Mouse (Mus musculus) induced T-regulatory cell, adult 2 months (primary cell): ENCODE measurements at regions not wholly inside any gene's neighbourhood (a gene's known extent, or its start where the extent isn't known, plus 50 kb on each side); places are given as distances from the start of the nearest gene placed in this dataset.

Source experiments
- DNase-seq: peaks from one replicate; pipeline ENCODE4 v3.0.0-alpha.2; 2012; ENCODE audit warnings: low read depth

DNA sequence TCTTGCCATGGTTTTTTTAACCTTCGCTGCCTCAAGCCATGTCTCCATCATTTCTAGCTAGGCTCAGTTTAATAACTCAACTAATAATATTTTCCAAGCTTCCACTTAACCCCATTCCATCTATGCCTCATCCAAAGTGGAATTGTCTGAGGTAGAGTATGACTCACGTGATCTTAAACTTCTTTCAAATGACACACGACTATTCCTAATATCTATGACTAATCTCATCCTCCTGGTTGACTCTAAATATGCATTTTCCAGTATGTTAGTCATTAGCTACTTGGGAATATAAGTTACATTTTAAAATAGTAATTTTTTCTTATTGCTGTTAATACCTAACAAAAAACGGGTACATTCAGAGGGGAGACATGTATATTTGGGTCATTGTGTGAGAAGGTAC lies 524.8 kb upstream of the Pappa start:
- DNase-seq, result no peak

DNA sequence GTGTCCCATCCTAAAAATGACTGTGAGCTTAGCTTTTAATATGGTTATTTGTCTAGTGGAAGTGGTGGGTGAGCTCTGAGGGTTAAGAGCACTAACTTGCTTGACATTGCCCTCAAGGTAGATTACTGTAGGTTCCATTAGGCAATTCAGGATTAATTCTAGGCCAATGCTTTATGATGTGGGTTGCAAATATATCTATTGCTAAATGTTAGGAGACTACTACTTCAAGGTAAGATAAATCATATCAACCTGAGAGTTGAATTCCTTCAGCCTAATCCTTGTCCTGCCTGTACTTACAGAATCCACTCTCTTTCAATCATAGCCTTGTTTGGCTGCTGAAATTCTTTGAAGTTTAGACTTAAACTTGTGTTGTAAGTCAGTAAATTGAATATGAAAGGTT lies 501.2 kb upstream of the Pappa start:
- no peak for DNase-seq

DNA sequence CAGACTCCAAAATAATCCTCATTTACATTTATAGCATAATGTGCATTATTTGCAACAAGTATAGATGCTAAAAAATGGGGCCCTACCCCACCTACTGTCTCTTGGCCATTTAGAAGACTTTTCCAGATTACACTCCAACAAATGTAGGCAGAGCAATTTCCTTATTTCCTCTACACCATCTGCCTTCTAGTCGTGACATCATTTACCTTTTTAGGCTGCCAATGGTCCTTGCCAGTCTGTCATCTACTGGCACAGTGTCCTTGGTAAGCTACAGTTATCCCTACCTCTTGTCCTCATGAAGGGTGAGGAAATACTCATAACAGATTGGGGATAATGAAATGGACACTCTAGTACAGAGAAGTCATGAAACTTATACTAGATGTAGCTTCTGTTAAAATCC lies 491.8 kb upstream of the Pappa start:
- DNase-seq, result no peak

DNA sequence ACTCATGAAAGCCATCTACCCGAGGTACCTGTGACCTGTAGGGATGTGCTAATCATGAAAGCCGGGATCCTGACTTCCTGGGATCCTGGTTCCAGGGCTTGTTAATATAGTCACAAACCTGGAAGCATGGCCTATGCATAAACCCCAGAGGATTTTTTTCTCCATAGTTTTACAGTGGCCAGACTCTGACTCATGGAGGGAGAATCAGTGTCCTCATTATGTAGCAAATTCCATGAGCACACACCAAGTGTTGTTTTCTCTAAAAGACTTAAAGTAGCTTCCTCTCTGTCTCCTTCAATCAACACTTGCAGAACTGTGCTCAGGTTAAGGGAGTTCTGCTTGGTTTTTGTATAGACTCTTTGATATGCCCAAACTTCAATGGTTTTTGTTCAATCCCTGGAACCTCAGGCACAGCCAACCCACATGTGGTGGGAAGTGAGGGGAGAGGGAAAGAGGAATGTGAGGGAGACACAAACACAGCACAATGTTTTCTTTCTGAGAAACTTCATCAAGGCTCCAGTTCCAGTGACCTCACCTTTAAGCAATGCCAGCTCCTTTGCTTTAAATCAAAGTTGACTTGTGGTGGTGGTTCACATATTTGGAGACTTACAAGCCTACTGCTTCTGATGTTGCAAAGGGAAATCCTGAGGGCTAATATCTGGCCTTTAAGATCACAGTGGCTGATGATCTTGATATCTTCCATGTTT lies 488.6 kb upstream of the Pappa start:
- no peak for DNase-seq

DNA sequence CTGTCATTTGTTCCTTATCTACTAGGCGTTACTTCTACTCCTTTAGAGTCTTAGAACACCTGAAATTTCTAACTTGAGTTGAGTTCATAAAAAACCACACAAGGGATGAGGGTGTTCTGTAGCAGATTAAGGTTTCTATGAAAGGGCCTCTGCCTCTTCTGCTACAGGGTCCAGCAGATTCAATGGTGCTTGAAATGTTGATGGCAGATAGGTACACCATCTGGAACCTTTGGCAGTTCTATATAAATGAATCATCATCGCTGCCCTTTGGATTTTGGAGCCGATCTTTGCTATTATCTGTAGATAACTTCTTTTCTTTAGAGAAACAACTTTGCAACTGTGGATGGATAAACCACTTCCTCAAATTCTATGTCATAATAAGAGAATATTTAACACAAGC lies 483.9 kb upstream of the Pappa start:
- DNase-seq, result no peak

DNA sequence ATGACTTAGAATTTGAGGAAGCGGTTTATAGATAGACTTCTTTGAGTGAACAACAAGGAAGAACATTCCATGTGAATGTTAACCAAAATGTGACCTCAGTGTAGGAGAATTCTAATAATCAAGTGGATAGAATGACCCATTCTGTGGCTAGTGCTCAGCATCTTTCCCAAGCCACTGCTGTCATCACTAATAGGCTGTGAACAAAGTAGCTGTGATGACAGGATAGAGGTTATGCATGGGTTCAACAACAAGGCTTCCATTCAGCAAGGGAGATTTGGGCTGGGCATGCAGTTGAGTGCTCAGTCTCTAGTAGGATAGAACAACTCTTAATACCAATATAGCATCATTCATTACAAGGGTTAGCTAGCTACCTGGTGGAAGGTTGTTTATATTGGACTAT lies 483.0 kb upstream of the Pappa start:
- DNase-seq, result no peak

DNA sequence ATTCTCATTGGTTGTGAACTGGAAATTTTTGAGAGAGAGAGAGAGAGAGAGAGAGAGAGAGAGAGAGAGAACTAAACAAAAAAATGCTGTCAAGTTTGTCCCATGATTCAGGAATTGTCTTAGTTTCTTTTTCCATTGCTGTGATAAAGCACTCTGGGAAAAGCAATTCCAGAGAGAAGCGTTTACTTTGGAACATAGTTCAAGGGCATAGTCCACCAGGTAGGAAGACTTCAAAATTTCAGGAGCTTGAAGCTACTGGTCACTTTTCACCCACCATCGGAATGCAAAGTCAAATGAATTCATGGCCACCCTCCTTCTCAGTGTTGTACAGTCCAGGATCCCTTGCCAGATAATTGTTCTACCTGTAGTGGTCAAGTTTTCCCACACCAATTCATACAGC lies 478.8 kb upstream of the Pappa start:
- no peak for DNase-seq

DNA sequence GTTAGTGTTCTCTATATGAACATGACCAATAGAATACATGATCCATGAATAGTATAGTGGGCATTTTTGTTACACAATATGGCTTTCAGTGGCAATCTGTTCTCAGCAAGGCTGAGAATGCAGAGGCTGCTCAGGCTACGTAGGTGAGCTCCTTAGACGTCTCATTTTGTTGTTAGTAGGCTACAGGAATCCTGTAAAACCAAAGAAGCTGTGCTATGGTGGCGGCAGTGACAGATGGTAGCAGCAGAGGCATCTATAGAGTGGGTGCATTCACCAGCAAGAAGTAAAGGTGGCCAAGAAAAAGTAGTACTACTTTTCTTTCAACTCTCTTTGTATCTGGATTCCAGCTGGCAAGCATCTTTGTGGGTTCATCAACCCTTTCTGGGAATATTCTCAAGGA lies 469.8 kb upstream of the Pappa start:
- DNase-seq, result no peak

DNA sequence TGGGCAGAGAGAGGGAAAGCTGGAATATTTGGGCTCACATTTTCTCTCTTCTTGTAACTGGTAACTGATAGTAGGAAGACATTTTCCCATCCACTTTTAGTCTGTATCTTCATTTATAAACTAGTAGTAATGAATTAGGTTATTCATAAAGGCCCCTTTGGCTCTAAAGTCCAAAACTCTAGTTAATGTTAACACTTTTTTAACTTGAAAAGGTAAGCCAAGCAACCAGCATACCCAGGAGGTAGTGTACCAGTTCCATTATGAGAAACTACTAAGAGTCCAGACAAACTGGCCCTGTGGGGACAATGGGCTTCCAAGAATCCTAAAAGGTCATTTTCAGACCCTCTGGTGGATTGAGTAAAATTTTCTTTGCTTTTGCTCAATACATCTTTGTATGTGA lies 468.4 kb upstream of the Pappa start:
- DNase-seq, result no peak

DNA sequence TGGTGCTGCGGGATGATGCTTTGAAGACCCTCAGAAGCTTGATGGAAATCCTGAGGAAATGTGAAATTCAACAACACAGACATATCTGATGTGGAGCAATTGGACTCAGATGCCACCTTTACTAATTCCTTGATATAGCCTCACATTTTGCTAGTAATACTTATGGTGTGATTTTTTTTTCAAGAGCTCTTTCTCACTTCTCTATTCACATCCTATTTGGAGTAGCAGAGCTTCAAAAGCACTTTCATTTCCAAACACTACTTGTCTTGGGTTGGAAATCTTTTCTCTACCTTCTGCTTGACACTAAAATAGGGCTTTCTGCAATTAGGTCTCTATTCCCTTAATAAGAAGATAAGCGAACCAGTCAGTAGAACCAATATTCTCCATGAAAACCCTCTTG lies 460.3 kb upstream of the Pappa start:
- no peak for DNase-seq

DNA sequence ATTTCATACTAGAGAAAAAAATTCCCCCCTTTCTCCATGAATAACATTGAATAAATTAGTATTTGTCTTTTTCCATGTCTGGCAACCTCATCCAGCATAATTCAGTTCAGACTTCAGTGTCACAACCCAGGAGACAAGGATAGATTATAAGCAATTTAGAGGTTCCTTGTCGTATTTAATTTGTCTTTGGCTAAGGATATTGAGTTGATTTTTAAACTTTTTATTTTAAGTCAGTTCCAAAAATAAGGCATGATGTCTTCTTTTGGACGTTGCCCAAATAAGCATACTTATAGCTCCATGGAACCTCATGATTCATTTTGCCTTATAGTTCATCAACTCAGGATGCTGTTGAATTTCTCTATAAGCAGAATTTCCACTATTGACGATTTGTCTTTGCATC lies 456.0 kb upstream of the Pappa start:
- no peak for DNase-seq

DNA sequence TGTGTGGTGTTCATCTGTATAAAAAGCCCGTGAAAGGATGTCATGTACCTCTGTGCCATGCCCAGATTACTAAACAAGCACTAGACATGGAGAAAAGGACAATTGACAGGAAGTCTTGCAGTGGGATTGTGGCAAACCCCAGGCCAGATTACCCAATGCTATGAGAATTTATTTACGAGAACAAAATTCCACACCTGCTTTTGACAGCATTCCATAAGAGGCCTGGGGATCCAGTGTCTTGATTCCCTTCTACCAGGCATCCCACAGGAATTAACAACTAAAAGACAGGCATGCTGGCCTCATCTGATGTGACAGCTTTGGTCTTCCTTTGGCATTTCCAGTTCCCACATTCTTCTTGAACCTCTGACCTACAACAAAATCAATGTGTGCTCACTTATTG lies 454.3 kb upstream of the Pappa start:
- no peak for DNase-seq

DNA sequence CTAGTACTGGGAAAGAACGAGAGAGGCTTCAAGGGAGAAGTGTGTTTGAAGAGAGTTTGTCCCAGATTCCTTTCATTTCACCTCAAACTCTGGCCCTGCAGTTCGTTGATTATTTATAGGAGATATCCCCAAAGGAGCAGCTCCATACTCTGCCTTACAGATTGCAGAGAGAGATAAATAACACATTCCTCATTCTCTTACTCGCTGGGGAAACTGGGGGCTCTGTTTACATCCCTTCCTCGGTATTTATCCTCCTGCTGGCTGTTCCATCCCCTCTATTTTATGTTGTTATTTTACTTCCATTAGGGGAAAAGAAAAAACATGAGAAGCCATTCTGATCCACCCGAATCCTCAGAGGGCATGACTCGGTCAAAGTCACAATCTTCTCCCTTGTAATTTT lies 447.5 kb upstream of the Pappa start:
- DNase-seq, result no peak

DNA sequence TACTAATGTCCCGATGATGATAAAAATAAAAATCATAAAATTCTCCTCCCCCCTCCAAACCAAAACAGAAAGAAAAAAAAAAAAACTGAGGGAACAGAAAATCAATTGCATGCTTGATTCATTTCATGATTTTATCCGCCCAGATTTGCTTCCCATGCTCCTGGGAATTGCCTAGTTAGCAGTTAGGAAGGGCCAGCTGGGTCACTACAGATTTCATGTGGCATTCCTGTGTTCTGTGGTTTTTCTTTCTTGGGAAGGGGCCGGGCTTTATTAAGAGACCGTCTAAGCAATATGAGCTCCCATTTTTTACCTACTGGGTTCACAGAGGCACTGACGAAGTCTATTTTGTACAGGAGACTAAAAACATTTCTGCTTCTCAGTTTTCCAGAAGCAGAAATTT lies 447.1 kb upstream of the Pappa start:
- DNase-seq, result no peak

DNA sequence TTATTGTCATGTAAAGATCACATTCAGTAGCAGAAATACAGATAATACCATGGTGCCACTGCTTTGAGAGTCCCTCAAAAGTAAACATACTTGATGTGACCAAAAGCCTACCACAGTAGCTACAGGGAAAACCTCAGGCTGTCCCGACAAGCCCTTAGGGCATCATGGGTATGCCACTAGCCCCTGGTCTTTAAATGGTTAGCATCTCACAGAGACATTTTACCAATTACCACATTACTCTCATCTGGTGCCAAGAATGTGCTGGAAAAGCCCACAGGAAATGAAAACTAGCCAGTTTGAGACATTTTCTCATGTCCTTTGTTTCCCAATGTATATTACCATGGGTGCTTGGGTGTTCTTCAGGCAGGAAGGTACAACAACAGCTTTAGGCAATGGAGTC lies 439.3 kb upstream of the Pappa start:
- no peak for DNase-seq

DNA sequence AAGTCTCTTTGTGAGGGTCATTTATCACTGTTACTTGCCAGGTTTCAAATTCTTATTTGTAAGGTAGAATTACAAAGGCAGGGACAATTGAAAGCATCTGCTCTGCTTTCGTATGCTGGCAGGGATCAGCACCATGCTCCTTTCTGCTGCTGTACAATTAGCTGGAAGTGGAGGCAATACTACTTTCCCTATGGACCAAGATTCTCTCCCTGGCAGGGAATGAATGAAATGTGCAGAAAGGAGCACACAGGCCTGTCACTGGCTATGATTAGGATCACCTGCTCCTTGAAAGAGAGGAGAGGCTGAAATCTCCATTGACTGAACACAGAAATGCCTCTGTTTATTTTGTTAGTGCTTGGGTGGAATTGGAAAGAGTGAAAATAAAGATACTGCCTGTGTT lies 427.8 kb upstream of the Pappa start:
- DNase-seq, result no peak

DNA sequence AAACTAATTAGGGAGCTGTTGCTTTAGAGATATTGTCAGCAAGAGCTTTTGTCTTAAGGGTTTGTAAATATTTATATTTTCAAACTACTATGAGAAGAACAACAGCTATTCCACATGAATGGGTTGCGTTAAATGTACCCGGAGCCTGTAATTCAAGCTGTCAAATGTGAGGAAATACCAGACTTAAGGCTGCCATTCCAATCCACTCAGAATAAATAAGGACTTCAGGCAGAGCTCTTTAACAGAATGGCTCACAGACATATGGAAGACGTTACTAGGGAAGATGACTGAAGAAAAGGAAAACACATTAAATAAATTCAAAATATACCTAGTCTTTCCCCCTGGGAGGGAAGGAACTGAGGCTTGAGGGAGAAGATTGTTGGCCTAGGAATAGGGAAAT lies 400.7 kb upstream of the Pappa start:
- DNase-seq, result no peak

DNA sequence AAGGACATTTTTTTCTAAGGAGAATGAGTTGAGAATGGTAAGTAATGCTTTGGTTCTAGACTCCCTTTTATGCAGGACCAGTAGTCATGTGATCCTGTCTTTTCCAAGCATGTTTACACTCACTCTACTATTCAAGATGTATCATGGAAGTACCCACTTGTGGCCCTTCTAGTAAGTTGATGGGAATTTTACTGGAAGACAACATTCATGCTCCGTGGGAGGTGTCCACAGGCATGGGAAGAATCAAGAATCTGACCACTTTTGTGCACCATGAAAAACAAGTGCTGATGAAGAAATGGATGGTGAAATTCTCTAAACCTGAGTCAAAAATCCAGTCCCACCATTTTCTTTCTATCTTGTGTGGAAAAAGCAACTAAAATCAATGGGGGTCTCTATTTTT lies 399.1 kb upstream of the Pappa start:
- no peak for DNase-seq

DNA sequence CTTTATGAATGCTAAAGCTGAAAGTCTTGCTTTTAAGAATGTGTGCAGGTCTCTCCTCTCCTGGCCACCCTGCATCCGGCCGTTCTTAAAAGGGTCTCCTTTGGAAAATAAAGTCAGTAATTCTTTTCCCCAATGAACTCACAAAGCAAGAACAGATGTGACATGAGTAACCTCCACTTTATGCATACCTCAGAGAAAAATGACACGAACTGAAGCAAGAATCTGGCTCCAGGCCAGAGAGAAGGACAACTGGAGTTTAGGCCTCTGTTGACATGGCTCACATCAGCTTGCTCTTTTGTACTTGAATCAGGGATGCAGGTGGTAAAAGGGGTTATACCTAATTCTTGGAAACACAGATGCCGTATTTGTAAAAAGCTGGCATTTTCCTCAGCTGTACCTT lies 368.0 kb upstream of the Pappa start:
- no peak for DNase-seq

DNA sequence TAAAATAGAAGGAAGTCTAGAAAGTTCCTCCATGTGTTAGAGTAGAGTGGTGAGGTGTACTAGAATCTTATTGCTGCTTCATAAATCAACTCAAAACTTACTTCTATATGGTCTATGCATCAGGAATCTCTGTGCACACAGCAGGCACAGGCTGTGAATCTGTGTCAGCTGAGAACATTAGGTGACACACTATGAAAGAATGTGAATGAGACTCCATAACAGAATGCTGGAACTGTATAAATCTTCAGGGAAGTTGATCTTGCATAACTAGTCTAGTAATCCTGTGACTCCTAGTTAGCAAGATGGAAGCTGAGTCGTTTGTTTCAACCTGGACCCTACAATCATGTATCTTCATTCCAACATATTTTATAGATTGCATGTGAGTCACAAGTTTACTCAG lies 355.4 kb upstream of the Pappa start:
- no peak for DNase-seq

DNA sequence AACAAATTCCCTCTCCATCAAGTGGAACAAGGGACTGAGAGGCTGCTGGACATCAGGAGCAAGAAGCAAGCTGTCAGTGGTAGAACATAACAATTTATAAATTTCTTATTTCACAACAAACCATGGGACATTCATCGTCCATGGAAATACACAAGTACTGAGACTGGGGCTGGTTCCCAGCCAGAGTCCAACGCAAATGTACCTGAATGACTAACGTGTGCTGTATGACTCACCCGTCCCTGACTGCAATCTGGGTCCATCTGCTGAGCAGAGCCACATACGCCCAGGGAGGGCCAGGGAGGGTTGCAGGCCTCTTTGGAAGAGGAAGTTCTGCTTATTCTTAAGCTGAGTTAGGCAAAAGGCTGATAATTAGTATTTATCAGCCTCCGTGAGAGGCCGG lies 320.1 kb upstream of the Pappa start:
- no peak for DNase-seq

DNA sequence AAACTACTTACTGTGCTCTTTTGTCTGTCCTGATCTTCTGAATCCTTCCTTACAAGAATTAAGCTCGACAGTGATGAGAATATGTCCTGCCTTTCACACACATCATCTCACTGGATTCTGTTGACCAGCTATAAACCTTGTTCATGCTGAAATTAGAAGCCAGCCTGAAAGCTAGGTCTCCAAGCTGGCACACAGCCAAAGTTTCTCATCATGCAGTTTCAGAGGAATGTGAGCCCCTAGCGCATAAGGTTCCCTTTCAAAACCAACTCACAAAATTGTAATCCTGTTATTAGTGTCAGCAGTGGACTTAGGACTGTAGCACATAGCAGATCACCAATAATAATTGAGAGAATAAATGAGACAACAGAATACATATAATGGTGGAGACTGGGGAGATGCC lies 319.0 kb upstream of the Pappa start:
- DNase-seq, result no peak

DNA sequence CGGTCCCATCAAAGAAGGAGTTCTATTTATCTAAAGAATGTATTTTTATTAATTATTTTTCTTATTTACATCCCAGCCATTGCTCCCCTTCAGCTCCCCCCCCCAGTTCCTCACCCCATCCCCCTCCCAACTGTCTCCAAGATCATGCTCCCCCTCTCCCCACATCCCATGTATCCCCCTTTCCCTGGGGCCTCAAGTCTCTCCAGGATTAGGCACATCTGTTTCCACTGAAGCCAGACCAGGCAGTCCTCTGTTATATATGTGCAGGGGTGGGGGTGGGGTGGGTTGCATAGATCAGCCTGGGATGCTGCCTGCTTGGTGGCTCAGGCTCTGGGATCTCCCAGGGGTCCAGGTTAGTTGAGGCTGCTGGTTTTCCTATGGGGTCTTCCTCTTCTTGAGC lies 316.8 kb upstream of the Pappa start:
- no peak for DNase-seq

DNA sequence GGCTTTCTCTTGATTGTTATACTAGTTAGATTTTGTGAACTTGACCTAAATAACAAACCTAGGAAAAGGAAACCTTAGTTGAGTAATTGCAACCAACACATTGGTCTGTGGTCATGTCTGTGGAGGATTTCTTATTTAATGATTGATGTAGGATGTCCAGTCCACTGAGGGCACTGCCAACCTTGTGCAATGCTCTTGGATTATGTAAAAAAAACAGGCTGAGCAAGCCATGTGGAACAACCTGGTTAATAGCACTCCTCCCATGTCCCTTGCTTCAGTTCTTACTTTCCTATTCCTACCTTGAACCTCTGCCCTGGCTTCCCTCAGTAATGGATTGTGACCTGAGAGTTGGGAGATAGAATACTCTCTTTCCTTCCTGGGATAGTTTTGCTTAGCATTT lies 312.0 kb upstream of the Pappa start:
- DNase-seq, result no peak

DNA sequence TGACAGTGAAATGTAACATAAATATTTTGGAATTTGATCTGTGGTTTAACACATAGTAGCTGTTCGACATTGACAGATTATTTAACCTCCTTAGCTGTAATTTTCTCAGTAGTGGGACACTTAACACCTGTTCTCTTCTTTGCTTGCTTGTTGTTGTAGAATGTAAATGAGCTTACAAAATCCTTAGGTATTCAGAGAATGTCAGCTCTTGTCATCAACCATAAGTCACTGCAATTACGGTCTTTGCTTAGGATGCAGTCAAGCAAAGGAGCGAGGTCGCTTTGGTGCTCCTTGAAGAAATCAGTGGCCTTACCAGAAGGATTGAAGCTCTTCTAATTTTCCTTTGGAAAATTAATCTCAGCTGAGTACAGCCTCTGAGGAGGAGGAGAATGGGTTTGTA lies 311.2 kb upstream of the Pappa start:
- DNase-seq, result no peak
